Mouse (Mus musculus) small intestine, adult 2 months (tissue): ENCODE data around the gene F2rl3.

Source experiments
- CTCF ChIP-seq: fragments of 200-500 bp; IDR thresholded peaks from 2 replicates; pipeline ENCODE4 v1.5.1; 2012; ENCODE audit warnings: low read depth, mild to moderate bottlenecking, control low read depth, inconsistent platforms, low read length, moderate library complexity, mixed read lengths; ENCODE audit not compliant: insufficient replicate concordance, insufficient read length; ENCODE audit errors: extremely low read depth
- POLR2A ChIP-seq: fragments of 200-500 bp; IDR thresholded peaks from 2 replicates; pipeline ENCODE4 v1.6.1; 2012; ENCODE audit warnings: low read depth, mild to moderate bottlenecking, control low read depth, inconsistent platforms, low read length, moderate library complexity

DNA sequence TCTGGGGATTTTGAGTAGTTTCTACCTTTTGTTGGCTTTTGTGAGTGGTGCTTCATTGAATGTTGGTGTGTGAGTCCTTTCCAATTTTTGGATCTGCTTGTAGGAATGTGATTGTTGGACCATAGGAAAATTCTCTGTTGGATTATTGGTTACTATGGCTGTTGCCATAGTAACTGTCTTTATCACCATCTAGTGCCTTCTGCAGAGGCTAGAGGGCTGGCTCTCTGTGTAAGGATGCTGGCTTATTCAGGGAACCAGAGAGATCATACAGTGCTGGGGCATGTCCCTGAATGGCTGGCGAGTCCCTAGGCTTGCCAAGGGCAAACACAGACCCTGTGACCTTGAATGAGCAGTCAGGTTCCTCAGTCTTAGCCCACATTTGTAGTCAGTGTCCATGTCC is 33.0 kb upstream of the F2rl3 start:
- no peak for TF ChIP-seq CTCF
- TF ChIP-seq POLR2A, result no peak
